Mouse (Mus musculus) limb, embryonic 12.5 days (tissue): ENCODE results near the gene Mepe. TPM values are rescaled to one million over a fixed set of nuclear protein-coding genes. Genes with fewer than 3 reads are reported as not detected.

Source experiments
- ATAC-seq: fragments of 200-750 bp; cut with Nextera tagmentation; 2 replicates; pipeline ENCODE4 v1.8.0; 2017; ENCODE audit warnings: low read depth, moderate TSS enrichment; ENCODE audit not compliant: insufficient number of reproducible peaks, insufficient read depth, low FRiP score, low TSS enrichment
- H3K27ac ChIP-seq: fragments of 300-500 bp; sonication (generic); 2 replicates; pipeline ENCODE4 v1.5.1; 2016; ENCODE audit warnings: mild to moderate bottlenecking, moderate library complexity
- H3K27me3 ChIP-seq: fragments of 300-500 bp; sonication (generic); 2 replicates; pipeline ENCODE4 v1.6.1; 2016; ENCODE audit warnings: mild to moderate bottlenecking, moderate library complexity
- H3K36me3 ChIP-seq: fragments of 300-500 bp; sonication (generic); 2 replicates; pipeline ENCODE4 v1.6.1; 2016; ENCODE audit warnings: mild to moderate bottlenecking, moderate library complexity
- H3K4me1 ChIP-seq: fragments of 300-500 bp; sonication (generic); replicated peaks from 2 replicates; pipeline ENCODE4 v1.6.1; 2016
- H3K4me2 ChIP-seq: fragments of 300-500 bp; sonication (generic); 2 replicates; pipeline ENCODE4 v1.6.1; 2016; ENCODE audit warnings: mild to moderate bottlenecking, moderate library complexity
- H3K4me3 ChIP-seq: fragments of 300-500 bp; sonication (generic); replicated peaks from 2 replicates; pipeline ENCODE4 v1.5.1; 2016; ENCODE audit warnings: mild to moderate bottlenecking
- H3K9ac ChIP-seq: fragments of 300-500 bp; sonication (generic); replicated peaks from 2 replicates; pipeline ENCODE4 v1.6.1; 2016; ENCODE audit warnings: mild to moderate bottlenecking, moderate library complexity
- H3K9me3 ChIP-seq: fragments of 300-500 bp; sonication (generic); 2 replicates; pipeline ENCODE4 v1.6.1; 2016; ENCODE audit warnings: mild to moderate bottlenecking, moderate library complexity
- WGBS: fragments of 180-500 bp; shearing (Covaris S2); methylation state at CpG from one replicate; pipeline ENCODE4 v1.1.7; 2016; 5-methylcytosine and 5-hydroxymethylcytosine counted together
- polyA plus RNA-seq: library from polyadenylated mRNA; unstranded; fragments of >200 nt; fragmentation: Nextera tagmentation; extraction: Ambion mirVana; gene quantifications from 2 replicates; pipeline ENCODE4 v1.2.1, GENCODE M21; 2016

Gene Mepe
- polyA plus RNA-seq, 1 experiment from 2014 or later = not detected

DNA sequence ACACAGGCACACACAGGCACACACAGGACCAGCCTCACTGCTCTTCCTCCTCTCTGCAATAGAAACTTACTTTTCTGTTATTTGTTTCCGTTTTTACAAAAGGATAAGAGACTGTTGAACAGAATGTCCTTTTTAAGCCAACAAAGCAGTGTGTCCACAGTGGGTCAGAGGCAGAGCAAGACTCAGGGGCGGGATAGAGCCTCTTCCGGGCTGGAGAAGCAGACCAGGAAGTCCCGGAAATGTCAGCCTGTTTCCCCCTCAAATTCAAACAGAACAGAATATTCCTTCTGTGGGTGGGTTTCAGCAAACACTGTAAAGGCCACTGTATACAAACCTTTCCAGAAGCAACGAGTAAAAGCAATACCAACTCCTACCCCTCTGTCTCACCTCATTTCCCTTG lies 26.7 kb downstream of the Mepe start:
- WGBS = 56% methylated on average over 5 of the region's 5 CpGs
- ATAC-seq = no peak
- Histone ChIP-seq H3K9ac (no peak overlapping the region), H3K4me3 (no peak overlapping the region), H3K27ac (0 out of 2 replicates have a peak overlapping the region, but pooled peaks have one; percentile 7), H3K27me3 (no peaks in the 10 kb centered on the region), H3K4me2 (no peak overlapping the region), H3K9me3 (no peaks in the 10 kb centered on the region), H3K4me1 (no peaks in the 10 kb centered on the region; the same call in 1 of the 2 replicates), H3K36me3 (no peaks in the 10 kb centered on the region)

DNA sequence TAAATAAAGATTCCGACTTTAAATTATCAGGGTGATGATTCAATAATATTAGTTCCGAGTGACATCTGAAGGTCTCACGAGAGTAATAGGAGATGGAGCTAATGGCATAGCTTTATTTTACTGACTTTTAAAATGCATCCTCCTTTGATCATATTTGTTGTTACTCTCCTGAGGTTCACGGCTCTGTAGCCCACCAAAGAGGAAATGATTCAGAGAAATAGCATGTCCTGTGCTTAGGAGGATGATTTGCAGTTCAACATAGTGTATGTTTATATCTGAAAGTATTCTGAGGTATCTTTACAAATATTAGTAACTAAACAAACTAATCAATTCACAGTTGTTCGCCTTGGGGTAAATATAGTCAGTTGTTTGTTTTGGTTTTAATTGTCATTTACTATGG lies 32.4 kb downstream of the Mepe start:
- 62% methylated on average over 5 of the region's 5 CpGs for WGBS
- H3K27ac ChIP-seq = no peak overlapping the region
- no peaks in the 10 kb centered on the region for H3K9me3 ChIP-seq
- H3K4me2 ChIP-seq = no peak overlapping the region
- H3K9ac ChIP-seq = no peak overlapping the region
- ATAC-seq = no peak
- H3K4me1 ChIP-seq = peaks cover 13% of the 10 kb centered on the region; the same call in 1 of the 2 replicates
- H3K27me3 ChIP-seq = no peaks in the 10 kb centered on the region
- H3K4me3 ChIP-seq = no peak overlapping the region
- H3K36me3 ChIP-seq = no peaks in the 10 kb centered on the region

DNA sequence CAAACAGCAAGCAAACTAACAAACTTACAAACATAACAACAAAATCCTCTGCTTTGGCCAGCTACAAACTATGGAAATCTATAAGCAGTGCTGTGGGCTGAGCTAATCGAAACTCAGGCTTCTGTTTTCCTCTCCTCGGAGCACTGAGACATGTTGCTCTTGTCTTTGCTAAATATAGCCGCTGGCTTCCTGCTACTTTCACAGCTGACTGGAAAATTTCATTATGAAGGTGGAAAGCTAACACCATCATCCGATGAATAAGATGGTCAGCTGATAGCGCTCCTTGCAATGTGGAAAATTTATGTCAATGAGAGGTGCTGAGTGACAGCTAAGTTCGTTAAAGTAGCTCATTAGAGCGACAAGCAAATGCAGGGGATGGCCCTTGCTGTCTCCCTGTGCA lies 33.5 kb downstream of the Mepe start:
- no peak overlapping the region for H3K27ac ChIP-seq
- WGBS = 38% methylated on average over 7 of the region's 7 CpGs
- no peaks in the 10 kb centered on the region for H3K9me3 ChIP-seq
- H3K9ac ChIP-seq = no peak overlapping the region
- H3K4me3 ChIP-seq = no peak overlapping the region
- peaks cover 13% of the 10 kb centered on the region; the same call in 1 of the 2 replicates for H3K4me1 ChIP-seq
- no peaks in the 10 kb centered on the region for H3K27me3 ChIP-seq
- no peak for ATAC-seq
- H3K4me2 ChIP-seq = no peak overlapping the region
- no peaks in the 10 kb centered on the region for H3K36me3 ChIP-seq

DNA sequence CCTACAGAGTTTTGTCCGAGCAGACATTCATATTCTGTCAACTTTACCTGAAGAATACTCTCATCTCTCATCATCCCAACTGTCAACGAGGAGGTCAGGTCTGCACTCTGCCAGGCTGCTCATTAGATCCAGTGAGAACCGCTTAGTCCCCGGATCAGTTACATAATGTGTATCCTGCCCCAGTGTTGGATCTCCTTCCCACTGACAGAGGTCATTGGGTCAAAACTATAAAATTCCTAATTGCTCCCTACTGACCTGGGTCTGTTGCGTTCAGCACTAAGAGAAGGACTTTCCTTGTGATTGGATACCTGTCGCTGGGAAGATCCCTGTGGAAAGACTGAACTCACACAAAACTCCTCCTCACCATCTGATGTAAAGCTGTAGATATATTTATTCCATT lies 34.1 kb downstream of the Mepe start:
- no peak overlapping the region for H3K4me2 ChIP-seq
- 11% methylated on average over 6 of the region's 6 CpGs for WGBS

DNA sequence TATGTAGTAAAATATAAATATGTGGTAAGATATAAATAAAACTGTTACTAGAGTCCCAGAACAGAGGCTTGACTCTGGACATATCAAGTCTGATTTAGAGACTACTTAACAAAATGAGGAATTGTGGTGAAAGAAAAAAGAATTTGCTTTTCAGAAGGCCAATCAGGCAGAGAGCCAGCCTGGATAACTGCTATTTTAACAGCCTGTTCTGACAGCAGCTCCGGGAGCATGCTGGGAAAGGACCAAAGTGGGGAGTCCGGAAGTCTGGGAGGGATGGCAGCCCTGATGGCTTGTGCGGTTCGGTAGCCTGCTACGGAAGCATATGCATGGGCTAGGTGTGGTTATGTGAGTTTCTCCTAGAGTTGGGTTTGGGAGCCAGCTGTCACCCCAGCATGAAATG lies 45.5 kb downstream of the Mepe start:
- no peak overlapping the region for H3K4me2 ChIP-seq
- no peaks in the 10 kb centered on the region for H3K27me3 ChIP-seq
- no peaks in the 10 kb centered on the region for H3K36me3 ChIP-seq
- 0 out of 2 replicates have a peak overlapping the region, but pooled peaks have one; percentile 41 for H3K27ac ChIP-seq
- H3K9me3 ChIP-seq = no peaks in the 10 kb centered on the region
- no peak overlapping the region for H3K4me3 ChIP-seq
- H3K4me1 ChIP-seq = peaks cover 25% of the 10 kb centered on the region; the same call in 1 of the 2 replicates
- no peak for ATAC-seq
- H3K9ac ChIP-seq = no peak overlapping the region
- 49% methylated on average over 5 of the region's 5 CpGs for WGBS

More for the DNA sequence above, 34.1 kb downstream of the Mepe start:
- no peaks in the 10 kb centered on the region for H3K9me3 ChIP-seq
- H3K27ac ChIP-seq = no peak overlapping the region
- H3K4me3 ChIP-seq = no peak overlapping the region
- H3K4me1 ChIP-seq = peaks cover 13% of the 10 kb centered on the region; the same call in 1 of the 2 replicates
- H3K27me3 ChIP-seq = no peaks in the 10 kb centered on the region
- no peaks in the 10 kb centered on the region for H3K36me3 ChIP-seq
- ATAC-seq = no peak
- no peak overlapping the region for H3K9ac ChIP-seq

DNA sequence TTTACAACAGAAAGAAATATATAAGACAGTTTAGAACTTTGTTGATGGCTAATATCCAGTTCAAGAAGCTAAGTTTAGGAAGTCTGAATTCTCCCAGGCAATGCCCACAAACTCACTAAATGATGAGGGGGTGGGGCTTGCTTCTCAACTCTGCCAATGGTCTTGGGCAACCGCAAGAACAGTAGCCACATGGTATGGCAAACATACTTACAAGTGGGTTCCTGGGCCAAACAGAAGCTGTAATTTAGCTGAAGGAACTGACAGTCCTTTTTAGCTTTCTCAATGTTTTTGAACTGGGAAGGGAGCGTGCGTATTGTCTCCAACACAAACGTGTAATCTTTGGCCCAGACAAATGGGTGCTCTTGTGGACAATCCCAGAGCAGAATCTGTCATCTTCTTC lies 46.2 kb downstream of the Mepe start:
- Histone ChIP-seq H3K4me3 (no peak overlapping the region), H3K9ac (no peak overlapping the region), H3K36me3 (no peaks in the 10 kb centered on the region), H3K4me2 (no peak overlapping the region), H3K27ac (no peak overlapping the region), H3K27me3 (no peaks in the 10 kb centered on the region), H3K4me1 (peaks cover 25% of the 10 kb centered on the region; the same call in 1 of the 2 replicates), H3K9me3 (no peaks in the 10 kb centered on the region)
- 89% methylated on average over 4 of the region's 4 CpGs for WGBS
- ATAC-seq = no peak

DNA sequence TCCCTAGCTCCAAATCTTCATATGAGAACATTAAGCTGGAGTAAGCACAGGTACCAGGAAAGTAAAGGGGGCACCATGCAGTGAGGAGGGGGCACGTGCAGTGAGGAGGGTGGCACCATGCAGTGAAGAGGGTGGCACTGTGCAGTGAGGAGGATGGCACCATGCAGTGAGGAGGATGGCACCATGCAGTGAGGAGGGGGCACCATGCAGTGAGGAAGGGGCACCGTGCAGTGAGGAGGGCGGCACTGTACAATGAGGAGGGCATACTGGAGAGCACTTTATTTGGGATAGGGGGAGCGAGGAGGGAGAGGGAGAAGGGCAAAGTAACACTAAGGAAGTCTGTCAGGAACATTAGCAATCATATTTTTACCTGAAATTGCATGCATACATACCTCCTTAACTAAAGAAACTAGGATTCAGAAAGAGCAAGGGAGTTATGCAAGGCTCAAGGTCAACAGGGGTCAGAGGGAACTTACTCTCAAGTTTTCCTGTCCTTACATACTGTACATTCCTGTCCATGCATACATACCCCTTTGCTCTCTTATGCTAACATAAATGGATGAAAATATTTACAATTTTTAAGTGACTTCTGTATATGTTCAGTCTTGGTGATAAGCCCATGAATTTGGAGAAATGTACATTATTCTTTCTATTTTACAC lies 48.6 kb downstream of the Mepe start:
- H3K4me2 ChIP-seq = no peak overlapping the region
- H3K4me3 ChIP-seq = no peak overlapping the region
- peaks cover 25% of the 10 kb centered on the region; the same call in 1 of the 2 replicates for H3K4me1 ChIP-seq
- WGBS = 80% methylated on average over 4 of the region's 4 CpGs
- H3K36me3 ChIP-seq = no peaks in the 10 kb centered on the region
- no peak for ATAC-seq
- H3K27me3 ChIP-seq = no peaks in the 10 kb centered on the region
- H3K27ac ChIP-seq = no peak overlapping the region
- H3K9me3 ChIP-seq = no peaks in the 10 kb centered on the region
- no peak overlapping the region for H3K9ac ChIP-seq

DNA sequence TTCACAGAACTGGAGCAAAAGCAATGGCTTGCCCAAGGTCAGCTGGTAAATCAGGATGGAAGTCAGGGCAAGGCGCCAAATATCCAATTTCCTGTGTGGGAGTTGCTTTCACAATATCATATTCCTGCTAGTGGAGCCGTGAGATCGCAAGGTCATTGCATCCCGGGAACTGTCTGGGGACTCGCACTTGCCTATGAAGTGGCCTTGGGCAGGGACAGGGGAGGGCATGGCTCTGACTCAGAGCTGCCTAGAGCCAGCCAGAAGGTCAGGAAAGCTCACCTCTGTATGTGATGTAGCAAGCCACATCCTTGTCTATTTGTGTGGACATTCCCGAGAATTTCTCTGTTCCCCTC lies 49.2 kb downstream of the Mepe start:
- no peak overlapping the region for H3K9ac ChIP-seq
- H3K4me3 ChIP-seq = no peak overlapping the region
- no peaks in the 10 kb centered on the region for H3K27me3 ChIP-seq
- H3K27ac ChIP-seq = no peak overlapping the region
- H3K9me3 ChIP-seq = no peaks in the 10 kb centered on the region
- ATAC-seq = no peak
- H3K4me1 ChIP-seq = peaks cover 25% of the 10 kb centered on the region; the same call in 1 of the 2 replicates
- no peak overlapping the region for H3K4me2 ChIP-seq
- WGBS = 49% methylated on average over 6 of the region's 6 CpGs
- H3K36me3 ChIP-seq = no peaks in the 10 kb centered on the region

DNA sequence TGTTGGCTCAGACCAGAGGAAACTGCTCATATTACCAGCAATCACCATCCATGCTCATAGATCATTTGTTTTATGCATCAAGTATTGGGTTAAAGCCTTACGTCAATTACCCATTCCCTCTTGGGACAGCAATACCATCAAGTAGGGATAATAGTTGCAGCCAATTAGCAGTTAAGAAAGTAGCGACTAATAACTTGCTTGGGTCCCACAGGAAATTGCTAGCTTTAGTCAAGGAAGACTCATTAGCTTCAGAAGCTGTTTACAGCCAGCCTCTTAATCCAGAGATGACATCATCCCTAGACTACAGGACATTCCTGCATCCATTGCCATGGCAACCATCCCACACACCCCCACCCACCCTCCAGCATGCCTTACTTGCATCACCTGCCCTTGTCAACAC lies 50.0 kb downstream of the Mepe start:
- 16% methylated on average over 2 of the region's 2 CpGs for WGBS
- peak; percentile 81 for ATAC-seq
- Histone ChIP-seq H3K9me3 (no peaks in the 10 kb centered on the region), H3K27me3 (no peaks in the 10 kb centered on the region), H3K9ac (no peak overlapping the region), H3K36me3 (no peaks in the 10 kb centered on the region), H3K4me2 (no peak overlapping the region), H3K27ac (no peak overlapping the region), H3K4me3 (no peak overlapping the region), H3K4me1 (peaks cover 25% of the 10 kb centered on the region; the same call in 1 of the 2 replicates)

DNA sequence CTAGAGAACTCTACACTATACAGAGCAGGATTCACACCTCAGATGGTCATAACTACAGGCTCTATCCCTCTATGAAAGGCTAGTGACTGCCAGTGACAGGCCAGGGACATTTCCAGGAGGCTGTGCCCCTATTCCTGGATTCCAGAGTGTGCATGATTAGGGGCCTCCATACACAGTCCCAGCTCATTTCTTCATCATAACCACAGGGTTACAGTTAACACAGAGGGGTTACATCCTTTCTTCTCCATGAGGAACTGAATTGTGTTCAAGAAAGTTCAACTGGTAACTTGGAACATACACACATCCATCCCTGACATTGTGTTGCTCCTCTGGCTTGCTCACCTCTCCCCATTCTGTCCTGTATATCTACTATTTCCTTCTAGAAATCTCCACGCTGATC lies 51.8 kb downstream of the Mepe start:
- H3K27ac ChIP-seq = no peak overlapping the region
- 97% methylated on average over 1 of the region's 1 CpGs for WGBS
- no peaks in the 10 kb centered on the region for H3K9me3 ChIP-seq
- peaks cover 19% of the 10 kb centered on the region; the same call in 1 of the 2 replicates for H3K4me1 ChIP-seq
- no peak for ATAC-seq
- no peak overlapping the region for H3K9ac ChIP-seq
- no peaks in the 10 kb centered on the region for H3K36me3 ChIP-seq
- no peaks in the 10 kb centered on the region for H3K27me3 ChIP-seq
- no peak overlapping the region for H3K4me2 ChIP-seq
- H3K4me3 ChIP-seq = no peak overlapping the region

DNA sequence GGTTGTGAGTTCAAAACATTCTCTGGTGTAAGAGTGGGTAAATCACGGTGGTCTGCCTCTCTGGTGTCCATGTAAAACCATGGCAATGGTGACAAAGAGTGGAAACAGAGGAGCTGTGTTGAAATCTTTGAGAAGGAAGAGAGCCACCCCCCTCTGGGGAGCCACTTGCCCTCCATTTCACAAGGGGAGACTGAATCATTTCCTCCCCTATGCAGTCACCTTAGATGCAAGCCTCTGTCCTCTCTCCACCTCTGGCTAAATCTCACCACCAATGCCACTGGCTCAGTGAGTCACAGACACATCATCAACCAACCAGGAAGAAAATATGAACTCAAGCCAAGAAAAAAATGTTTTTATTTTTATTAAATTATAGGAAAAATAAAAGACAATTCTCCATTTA lies 55.4 kb downstream of the Mepe start:
- Histone ChIP-seq H3K27me3 (no peaks in the 10 kb centered on the region), H3K36me3 (no peaks in the 10 kb centered on the region), H3K4me1 (peaks cover 7% of the 10 kb centered on the region), H3K9me3 (no peaks in the 10 kb centered on the region), H3K9ac (no peak overlapping the region), H3K27ac (no peak overlapping the region), H3K4me3 (no peak overlapping the region), H3K4me2 (no peak overlapping the region)
- ATAC-seq = no peak
- 83% methylated on average over 1 of the region's 1 CpGs for WGBS

DNA sequence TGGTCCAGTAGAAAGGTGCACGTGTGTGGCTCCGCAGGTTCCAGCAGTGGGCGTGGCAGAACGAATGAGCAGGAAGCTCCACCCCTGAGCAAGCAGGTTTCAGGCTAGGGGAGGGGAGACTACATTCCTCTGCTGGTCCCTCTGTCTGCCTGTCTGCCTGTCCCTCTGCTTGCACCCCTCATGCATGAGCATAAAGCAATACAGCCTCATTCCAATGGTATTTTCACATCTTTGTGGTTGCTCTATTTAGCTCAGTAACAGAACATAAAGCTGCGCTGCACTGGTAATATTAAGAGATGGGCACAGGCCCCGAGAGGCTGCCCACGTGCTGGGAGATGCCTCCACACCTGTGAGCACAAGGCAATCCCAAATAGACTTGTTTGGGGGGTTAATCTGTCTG lies 56.5 kb downstream of the Mepe start:
- ATAC-seq = no peak
- H3K4me1 ChIP-seq = peaks cover 7% of the 10 kb centered on the region
- no peak overlapping the region for H3K27ac ChIP-seq
- H3K9me3 ChIP-seq = no peaks in the 10 kb centered on the region
- H3K9ac ChIP-seq = no peak overlapping the region
- no peaks in the 10 kb centered on the region for H3K36me3 ChIP-seq
- H3K4me2 ChIP-seq = no peak overlapping the region
- H3K27me3 ChIP-seq = no peaks in the 10 kb centered on the region
- 66% methylated on average over 5 of the region's 7 CpGs for WGBS
- H3K4me3 ChIP-seq = no peak overlapping the region
